Mouse (Mus musculus) thymus, adult 2 months (tissue): ENCODE data around the gene Sulf2. TPM values are rescaled to one million over a fixed set of nuclear protein-coding genes. Genes with fewer than 3 reads are reported as not detected.

Source experiments
- DNase-seq: peaks from one replicate; pipeline ENCODE4 v3.0.0; 2021
- H3K27ac ChIP-seq: fragments of 200-500 bp; 2 replicates; pipeline ENCODE4 v1.5.1; 2012; ENCODE audit warnings: low read length, control low read depth; ENCODE audit not compliant: control insufficient read depth, insufficient read depth
- H3K27me3 ChIP-seq: fragments of 200-500 bp; 2 replicates; pipeline ENCODE4 v1.6.1; 2012; ENCODE audit warnings: mild to moderate bottlenecking, low read length, moderate library complexity, mixed read lengths; ENCODE audit not compliant: control insufficient read depth, insufficient read depth
- H3K36me3 ChIP-seq: fragments of 200-500 bp; 2 replicates; pipeline ENCODE4 v1.6.1; 2012; ENCODE audit warnings: mild to moderate bottlenecking, low read length, moderate library complexity; ENCODE audit not compliant: control insufficient read depth, insufficient read depth
- H3K4me1 ChIP-seq: fragments of 200-500 bp; replicated peaks from 2 replicates; pipeline ENCODE4 v1.6.1; 2012; ENCODE audit warnings: low read length; ENCODE audit not compliant: control insufficient read depth, insufficient read depth
- H3K4me3 ChIP-seq: fragments of 200-500 bp; 2 replicates; pipeline ENCODE4 v1.5.1; 2012; ENCODE audit warnings: mild to moderate bottlenecking, low read length, control low read depth, moderate library complexity; ENCODE audit not compliant: control insufficient read depth, insufficient read depth
- CTCF ChIP-seq: fragments of 200-500 bp; IDR thresholded peaks from 2 replicates; pipeline ENCODE4 v1.5.1; 2012; ENCODE audit warnings: mild to moderate bottlenecking, control low read depth, low read length, moderate library complexity, borderline replicate concordance; ENCODE audit not compliant: control insufficient read depth, poor library complexity, insufficient read depth; ENCODE audit errors: extremely low read depth
- POLR2A ChIP-seq: fragments of 200-500 bp; IDR thresholded peaks from 2 replicates; pipeline ENCODE4 v1.6.1; 2012; ENCODE audit warnings: mild to moderate bottlenecking, low read length, control low read depth, moderate library complexity; ENCODE audit not compliant: control insufficient read depth, poor library complexity, insufficient read depth; ENCODE audit errors: extremely low read depth
- WGBS: fragments of 180-500 bp; shearing (Covaris S2); methylation state at CpG from one replicate; pipeline ENCODE4 v1.1.7; 2018; 5-methylcytosine and 5-hydroxymethylcytosine counted together
- polyA plus RNA-seq: library from polyadenylated mRNA; depleted of rRNA; stranded (reverse); fragments of >200 nt; gene quantifications from 2 replicates; pipeline ENCODE4 v1.2.3, GENCODE M21; 2012

Gene Sulf2
- polyA plus RNA-seq, 1 experiment = 24.3 TPM

DNA sequence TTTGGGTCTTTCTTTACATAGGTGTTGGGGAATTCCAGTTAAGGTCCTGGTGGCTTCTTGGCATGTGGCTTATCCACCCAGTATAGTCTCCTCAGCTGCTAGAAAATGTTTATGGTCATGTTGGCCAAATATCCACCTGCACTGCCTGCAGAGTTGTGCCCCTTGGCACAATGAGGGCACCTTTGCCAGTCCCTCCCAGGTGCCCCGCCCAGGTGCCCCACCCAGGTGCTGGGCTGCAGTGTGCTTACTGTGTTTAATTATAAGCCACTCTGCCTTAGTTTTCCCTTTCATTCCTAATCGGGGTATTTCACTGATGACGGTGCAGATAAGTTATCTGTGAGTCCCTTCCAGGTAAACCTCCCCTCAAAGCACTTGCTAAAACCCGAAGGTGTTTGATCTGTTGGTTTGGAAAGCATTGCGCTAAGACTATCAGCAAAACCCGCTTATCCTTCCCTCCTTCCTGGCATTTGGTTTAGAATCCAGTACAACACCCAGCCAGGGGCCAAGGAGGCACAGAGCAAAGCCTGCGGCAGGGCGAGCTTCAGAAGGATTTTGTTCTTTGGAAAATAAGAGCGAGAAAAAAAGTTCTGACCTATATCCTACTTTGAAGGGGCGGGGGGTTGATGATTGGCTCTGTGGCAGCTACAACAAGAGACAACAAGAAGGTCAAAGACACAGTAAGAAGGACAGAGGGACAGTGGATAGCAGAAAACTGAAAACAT is 7.4 kb downstream of the Sulf2 start:
- 92% methylated on average over 10 of the region's 10 CpGs for WGBS
- Histone ChIP-seq H3K4me1 (no peaks in the 10 kb centered on the region), H3K36me3 (no peaks in the 10 kb centered on the region), H3K27ac (no peak overlapping the region), H3K4me3 (no peak overlapping the region), H3K27me3 (peaks cover under 1% of the 10 kb centered on the region; the same call in 1 of the 2 replicates)
- DNase-seq = no peak
- TF ChIP-seq CTCF = no peak
- no peak for TF ChIP-seq POLR2A

DNA sequence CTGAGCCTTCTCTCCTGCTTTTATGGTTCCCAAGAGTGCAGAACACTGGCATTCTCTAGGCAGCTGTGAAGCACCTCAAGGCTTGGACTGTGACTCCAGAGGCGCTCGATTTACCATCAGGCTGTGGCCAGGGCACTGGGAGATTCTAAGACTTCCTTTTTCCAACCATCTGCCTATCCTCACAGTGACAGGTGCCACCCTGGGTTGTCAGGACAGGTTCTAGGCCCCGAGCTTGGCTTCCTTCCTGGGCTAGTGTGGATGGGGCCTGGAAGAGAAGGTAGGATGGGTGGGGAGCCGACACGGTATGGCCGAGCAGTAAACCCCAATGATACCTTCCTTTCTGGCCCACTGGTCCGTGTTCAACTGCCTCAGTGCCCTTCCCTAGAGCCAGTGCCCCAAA is 9.0 kb downstream of the Sulf2 start:
- WGBS = 62% methylated on average over 7 of the region's 7 CpGs
- Histone ChIP-seq H3K27me3 (no peaks in the 10 kb centered on the region), H3K4me3 (no peak overlapping the region), H3K4me1 (no peaks in the 10 kb centered on the region), H3K27ac (no peak overlapping the region), H3K36me3 (no peaks in the 10 kb centered on the region)
- DNase-seq = no peak
- TF ChIP-seq POLR2A = no peak
- no peak for TF ChIP-seq CTCF

DNA sequence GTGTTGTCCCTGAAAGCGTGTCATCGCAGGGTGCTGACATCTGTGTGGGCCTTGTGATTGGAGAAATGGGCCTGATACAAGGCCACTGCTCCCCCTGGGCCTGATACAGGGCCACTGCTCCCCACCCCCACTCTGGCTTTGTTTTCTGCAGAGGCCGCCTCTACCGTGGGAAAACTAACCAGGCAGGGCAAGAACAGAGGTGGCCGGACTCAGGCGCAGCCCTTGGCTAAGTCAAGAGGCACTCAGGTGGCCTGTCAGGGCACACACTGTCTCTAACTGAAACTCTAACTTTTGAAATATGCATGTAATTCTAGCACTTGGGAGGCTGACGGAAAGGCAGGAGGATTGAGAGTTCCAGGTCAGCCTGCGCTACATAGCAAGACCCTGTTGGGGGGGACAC is 10.4 kb downstream of the Sulf2 start:
- Histone ChIP-seq H3K36me3 (no peaks in the 10 kb centered on the region), H3K4me3 (no peak overlapping the region), H3K27ac (no peak overlapping the region), H3K27me3 (no peaks in the 10 kb centered on the region), H3K4me1 (no peaks in the 10 kb centered on the region)
- no peak for DNase-seq
- TF ChIP-seq CTCF (no peak), POLR2A (no peak)
- WGBS = 95% methylated on average over 8 of the region's 8 CpGs

DNA sequence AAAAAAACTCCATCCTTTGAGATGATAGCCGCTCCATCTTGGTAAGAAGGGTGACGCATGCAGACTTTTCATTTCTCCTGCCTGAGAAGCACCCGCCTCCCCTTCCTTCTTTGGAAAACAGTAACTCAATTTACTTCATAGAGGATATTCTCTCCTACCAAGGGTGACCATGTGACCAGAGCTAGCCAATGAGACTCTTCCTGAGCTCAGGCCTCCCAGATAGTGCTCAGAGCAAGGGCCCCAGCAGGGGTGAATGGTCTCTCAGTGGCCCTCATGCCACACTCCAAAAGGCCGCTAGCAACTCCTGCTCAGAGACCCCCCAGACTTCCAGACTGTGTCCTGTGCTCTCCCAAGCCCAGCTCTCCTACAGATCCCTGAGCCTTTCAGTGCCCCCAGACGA is 11.6 kb downstream of the Sulf2 start:
- 83% methylated on average over 5 of the region's 5 CpGs for WGBS
- Histone ChIP-seq H3K27ac (no peak overlapping the region), H3K4me3 (no peak overlapping the region), H3K27me3 (no peaks in the 10 kb centered on the region), H3K4me1 (no peaks in the 10 kb centered on the region), H3K36me3 (no peaks in the 10 kb centered on the region)
- TF ChIP-seq CTCF (no peak), POLR2A (no peak)
- no peak for DNase-seq

DNA sequence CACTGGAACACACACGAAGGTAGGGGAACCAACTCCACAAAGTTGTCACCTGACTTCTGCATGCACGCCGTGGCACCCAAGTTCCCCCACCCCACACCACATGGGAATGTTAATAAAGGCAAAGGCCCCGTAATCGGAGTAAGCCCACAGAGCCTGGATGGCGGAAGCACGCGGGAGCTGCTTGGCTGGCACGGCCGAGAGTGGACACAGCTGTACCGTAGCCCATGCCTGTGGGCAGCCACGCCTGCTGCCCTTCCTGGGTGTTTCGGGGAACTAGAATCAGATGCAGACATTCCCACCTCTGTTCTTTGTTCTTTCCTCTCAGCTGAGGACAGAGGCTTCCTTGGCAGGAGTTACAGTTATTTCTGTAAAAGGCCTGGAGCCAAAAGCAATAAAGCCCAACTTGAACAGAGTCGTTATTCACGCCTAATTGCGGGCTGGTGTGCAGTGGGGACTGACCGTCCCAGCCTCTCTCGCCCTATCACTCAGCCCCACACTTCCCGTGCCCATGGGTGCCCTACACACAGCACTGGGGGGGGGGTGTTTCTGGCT is 12.8 kb downstream of the Sulf2 start:
- Histone ChIP-seq H3K27me3 (no peaks in the 10 kb centered on the region), H3K27ac (no peak overlapping the region), H3K36me3 (no peaks in the 10 kb centered on the region), H3K4me3 (no peak overlapping the region), H3K4me1 (no peaks in the 10 kb centered on the region)
- 80% methylated on average over 19 of the region's 19 CpGs for WGBS
- TF ChIP-seq POLR2A = no peak
- no peak for TF ChIP-seq CTCF
- DNase-seq = no peak

DNA sequence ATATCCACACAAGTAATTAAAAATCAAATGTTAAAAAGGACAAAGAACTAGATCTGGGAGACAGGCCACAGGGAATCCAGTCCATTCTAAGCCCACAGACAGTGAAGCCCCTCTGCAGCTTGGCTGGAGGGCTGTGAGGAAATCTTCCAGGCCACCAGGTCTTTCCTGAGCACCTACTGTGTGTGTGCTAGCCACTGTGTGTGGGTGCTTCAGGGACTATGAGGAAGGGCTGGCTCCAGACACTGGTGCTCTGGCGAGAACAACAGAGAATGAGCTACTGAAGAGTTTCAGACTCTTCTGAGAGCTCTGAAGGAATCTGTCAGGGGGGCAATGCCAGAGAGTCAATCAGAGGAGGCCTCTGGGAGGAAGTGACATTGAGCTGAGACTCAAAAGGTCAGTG is 13.6 kb downstream of the Sulf2 start:
- TF ChIP-seq CTCF (no peak), POLR2A (no peak)
- 73% methylated on average over 1 of the region's 1 CpGs for WGBS
- Histone ChIP-seq H3K4me3 (no peak overlapping the region), H3K27me3 (no peaks in the 10 kb centered on the region), H3K4me1 (no peaks in the 10 kb centered on the region), H3K27ac (no peak overlapping the region), H3K36me3 (no peaks in the 10 kb centered on the region)
- DNase-seq = no peak
